Mouse (Mus musculus) brain, embryonic 18.5 days (tissue): ENCODE results near the gene Rab40c.

Experiments used
- DNase-seq: peaks from one replicate; pipeline ENCODE4 v3.0.0-alpha.2; 2012; ENCODE audit warnings: low read depth, low spot score

Gene Rab40c

DNA sequence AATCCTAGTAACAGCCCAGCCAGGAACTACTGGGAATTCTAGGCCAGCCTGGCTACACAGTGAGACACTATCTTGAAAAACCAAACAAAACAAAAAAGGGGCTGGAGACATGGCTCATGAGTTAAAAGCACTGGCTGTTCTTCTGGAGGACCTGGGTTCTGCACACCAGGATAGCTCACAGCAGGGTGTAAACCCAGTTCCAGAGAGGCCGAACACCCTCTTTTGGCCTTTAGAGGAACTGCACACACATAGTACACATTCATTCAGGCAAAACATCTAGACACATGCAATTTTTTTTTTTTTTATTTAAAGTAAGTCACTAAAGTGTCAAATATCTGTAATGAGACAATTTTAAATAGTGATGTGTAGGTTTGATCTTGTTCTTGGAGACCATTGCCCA is 19.3 kb downstream of the Rab40c start:
- DNase-seq = no peak

- no peak for DNase-seq
Measured at GRCm38 (mm10) chr17:25895891-25896290, 23.6 kb downstream of the Rab40c start.

GRCm38 (mm10) chr17:25895415-25895814 is 24.1 kb downstream of the Rab40c start:
- DNase-seq = no peak

DNA sequence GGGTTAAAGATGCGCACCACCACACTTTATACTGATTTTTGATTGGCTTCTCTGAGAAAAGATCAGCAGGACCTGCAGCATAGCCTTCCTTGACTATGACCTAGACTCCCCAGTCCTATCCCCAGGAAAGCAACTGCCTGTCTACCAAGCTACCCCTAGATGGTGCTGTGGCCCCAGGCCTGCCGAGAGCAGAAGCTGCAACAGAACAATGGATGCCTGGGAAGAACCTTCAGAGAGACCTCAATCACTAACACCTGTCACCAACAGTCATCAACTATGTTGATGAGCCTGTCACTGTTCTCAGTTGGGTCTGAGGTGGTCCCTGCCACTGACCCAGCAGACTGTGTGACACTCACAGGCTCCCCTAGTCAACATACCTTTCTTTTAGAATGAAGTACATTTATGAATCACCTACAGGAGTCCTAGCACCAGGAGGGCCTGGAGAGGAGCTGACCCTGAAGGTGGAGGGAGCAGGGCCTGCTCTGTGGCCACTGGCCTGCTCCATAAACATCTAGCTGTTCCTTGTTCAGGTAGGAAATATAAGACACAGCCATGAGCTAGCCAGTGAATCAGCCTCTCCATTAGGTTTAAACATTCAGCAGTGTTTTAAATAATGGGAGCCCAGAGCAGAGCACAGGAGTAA is 25.4 kb downstream of the Rab40c start:
- no peak for DNase-seq

DNA sequence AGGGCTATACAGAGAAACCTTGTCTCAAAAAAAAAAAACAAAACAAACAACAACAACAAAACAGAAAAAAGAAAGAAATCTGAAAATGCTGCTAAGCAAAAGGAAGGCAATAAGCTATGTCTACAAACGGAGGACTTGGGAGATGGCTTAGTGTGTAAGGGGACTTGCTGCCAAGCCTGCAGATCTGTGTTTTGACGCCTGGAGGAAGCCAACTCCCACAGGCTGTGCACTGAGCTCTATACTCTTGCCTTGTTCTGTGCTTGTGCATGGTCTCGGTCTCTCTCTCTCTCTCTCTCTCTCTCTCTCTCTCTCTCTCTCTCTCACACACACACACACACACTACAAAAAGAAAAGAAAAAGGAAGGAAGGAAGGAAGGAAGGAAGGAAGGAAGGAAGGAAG is 30.7 kb downstream of the Rab40c start:
- no peak for DNase-seq

- DNase-seq = no peak
Measured at GRCm38 (mm10) chr17:25887467-25887866, 32.1 kb downstream of the Rab40c start.

DNA sequence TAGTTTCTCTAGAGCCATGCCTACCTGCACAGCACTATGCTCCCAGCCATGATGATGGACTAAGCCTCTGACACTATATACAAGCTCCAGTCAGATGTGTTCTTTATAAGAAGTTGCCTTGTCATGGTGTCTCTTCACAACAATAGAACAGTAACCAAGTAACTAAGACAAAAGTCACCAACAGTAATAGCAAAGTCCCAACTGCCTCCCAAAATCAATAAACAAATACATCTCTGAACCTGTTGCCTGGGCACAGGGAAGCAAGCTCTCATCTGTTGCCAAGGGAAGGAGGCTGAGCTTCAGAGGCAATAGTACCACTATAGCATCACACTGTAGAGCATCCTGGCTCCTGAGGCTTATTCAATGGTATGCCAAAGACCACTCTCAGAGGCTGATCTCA is 32.7 kb downstream of the Rab40c start:
- DNase-seq = no peak

- no peak for DNase-seq
Measured at GRCm38 (mm10) chr17:25885636-25886035, 33.9 kb downstream of the Rab40c start.

DNA sequence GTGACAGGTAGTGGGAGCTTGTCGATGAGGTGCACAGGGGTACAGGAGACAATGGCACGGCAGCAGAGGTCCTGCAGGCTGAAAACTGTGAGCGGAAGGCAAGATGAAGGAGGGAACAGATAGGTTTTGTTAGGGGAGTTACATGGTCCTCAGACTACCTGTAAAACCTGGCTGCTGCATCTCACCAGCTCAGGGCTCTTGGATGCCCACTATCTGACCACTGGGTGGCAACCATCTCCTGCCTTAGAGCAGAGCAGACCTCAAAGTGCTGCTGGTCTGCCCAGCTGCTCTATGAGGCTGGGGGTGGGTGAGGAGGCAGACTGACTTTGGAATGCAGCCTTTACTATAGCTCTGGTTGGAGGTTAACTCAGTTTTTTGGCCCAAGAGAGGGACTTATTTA is 35.7 kb downstream of the Rab40c start:
- DNase-seq = no peak

GRCm38 (mm10) chr17:25883268-25883667 is 36.3 kb downstream of the Rab40c start:
- DNase-seq = no peak

- DNase-seq = no peak
Measured at GRCm38 (mm10) chr17:25882306-25882705, 37.2 kb downstream of the Rab40c start.

DNA sequence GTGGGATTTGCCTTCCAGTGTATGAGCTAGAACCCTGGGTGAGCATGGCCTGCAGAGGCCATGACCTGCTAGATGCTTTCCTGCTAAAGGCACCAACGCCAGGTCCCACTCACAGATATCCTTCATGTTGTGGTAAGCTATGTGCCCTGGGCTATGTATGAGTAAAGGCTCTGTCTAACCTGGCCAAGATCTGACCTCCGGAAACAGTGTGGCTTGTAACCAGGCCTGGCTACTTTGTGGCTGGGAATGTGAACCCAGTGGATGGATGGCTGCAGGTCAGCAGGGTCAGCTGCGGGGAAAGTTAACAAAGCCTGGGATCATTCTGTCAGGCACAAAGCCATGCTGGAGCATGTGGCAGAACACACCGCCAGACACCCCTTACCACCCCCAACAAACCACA is 37.8 kb downstream of the Rab40c start:
- no peak for DNase-seq

- no peak for DNase-seq
Measured at GRCm38 (mm10) chr17:25880913-25881641, 38.5 kb downstream of the Rab40c start.

DNA sequence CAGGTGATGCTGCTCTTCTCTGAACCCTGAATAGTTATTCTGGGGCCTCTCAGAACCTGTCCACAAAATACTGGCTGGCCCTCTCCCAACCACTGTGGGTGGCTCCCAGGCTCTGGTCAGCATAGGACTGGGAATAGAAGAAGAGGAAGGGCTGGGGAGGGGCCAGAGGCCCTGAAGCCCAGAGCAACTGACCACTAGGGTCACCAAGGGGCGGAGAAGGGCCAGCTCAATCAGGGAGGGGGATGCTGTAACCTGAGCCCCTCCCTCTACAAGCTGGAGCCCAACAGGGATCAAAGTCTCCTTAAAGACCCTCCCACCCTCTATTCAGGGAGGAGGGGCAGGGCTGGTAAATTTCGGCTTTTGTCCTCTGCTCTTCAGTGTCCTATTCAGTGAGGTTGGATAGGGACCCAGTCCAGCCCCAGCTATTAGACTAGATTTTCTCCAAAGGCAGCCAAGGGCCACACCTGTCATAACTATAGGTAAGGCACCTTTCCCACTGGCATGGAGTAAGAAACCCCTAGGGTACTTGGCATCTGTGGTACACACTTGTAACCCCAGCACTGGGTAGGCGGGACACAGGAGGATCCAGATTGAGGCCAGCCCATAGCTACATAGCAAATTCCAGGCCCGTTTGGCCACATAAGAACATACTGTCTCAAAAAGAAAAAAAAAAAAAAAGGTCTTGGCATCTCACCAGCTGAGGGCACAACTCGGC is 39.2 kb downstream of the Rab40c start, which contains the start of gene Wfikkn1:
TSS of gene Wfikkn1 (minus strand) at position 663 of the 715 bp plus-strand sequence.
- no peak for DNase-seq

GRCm38 (mm10) chr17:25879750-25880149 is 39.8 kb downstream of the Rab40c start:
- no peak for DNase-seq

GRCm38 (mm10) chr17:25879261-25879660 is 40.3 kb downstream of the Rab40c start:
- DNase-seq = no peak

DNA sequence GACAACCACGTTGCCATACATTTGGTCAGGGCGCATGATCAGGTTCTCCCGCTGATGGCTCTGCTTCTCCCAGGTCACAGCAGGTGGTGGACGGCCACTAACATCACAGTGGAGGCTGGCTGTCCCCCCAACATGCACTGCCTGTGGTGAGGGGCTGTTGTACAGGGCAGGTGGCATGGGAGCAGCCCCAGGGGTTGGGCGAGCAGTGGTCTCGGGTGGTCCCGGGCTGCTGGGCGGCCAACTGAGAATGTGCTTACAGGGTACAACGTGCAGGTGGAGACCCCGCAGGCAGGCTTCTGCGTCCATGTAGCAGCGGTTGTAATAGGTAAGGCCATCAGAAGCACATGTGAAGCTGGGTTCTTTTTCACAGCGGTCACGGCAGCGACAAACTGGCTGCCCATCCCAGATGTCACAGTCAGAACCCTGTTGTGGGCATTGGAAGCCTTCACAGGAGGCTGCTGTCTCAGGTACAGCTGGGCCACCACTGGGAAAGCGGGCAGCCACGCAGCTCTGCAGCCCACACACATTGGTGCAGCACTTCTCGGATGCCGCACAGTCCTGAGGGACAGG is 40.8 kb downstream of the Rab40c start:
- no peak for DNase-seq

DNA sequence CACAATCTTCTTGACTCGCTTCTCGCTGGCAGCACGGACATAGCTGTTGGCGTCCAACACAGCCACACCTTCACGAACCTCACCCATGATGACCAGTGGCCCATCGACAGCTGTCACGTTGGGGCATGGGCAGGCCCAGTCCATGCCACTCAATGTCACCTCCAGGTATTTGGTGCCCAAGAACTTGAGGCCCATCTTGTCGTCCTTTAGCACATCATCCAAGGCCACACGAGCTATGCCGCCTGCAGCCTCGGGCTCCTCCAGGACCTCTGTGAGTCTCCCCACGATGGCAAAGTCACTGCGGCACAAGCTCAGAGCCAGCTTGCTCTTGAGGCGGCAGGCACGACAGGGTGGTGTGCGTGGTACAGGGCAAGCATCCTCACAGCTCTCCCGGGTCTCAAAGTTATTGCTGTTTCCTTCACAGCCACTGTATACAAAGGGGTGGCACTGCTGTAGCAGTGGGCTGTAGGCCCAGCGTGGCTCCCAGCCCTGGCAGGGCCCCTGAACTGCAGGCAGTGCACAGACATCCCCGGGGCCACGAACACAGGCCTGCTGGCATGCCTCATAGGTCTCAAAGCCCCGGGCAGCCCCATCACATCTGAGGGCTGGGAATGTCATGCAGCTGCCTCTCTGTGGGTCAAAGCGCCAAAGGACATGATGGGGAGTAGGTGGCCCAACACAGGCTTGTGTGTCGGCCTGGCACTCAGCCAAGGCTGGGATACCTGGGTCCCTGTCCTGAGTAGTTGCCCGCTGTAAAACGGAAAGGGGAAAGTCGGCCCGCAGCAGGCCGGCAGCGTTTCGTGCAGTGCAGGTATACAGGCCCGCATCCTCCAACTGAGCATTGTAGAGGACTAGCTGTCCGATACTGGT is 41.6 kb downstream of the Rab40c start:
- no peak for DNase-seq

GRCm38 (mm10) chr17:25877025-25877424 is 42.5 kb downstream of the Rab40c start:
- no peak for DNase-seq

DNA sequence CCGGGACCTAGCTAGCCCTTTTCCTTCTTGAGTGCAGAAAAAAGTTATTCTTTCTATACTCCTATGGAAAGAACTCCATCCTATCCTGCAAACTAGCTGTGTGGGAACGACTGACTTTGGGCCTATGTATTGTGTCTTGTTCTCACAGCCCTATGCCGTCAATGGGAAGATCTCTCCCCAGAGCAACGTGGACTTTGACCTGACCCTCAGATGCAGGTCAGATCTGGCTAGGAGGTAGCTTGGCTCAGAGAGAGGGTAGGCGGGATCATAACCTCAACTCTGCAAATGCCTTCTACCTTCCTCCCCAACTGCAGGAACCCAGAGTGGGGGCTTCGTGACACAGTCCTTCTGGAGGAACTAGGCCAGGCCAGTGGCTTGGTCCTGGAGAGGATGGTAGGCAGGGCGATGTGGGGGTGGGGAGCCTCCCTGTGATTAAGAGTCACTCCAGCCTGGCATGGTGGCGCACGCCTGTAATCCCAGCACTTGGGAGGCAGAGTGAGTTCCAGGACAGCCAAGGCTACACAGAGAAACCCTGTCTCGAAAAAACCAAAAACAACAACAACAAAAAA is 43.1 kb downstream of the Rab40c start:
- no peak for DNase-seq
